Mouse (Mus musculus) midbrain, embryonic 11.5 days (tissue): ENCODE results near the gene Trim23. TPM values are rescaled to one million over a fixed set of nuclear protein-coding genes. Genes with fewer than 3 reads are reported as not detected.
A peak's percentile ranks its signal among the peaks of the same experiment; 100 is the strongest.
"Not testable (repeated sequence)": the region's sequence is repeated elsewhere in the genome, so short reads cannot be mapped to it uniquely, and the experiment has no call there.

Source experiments
- ATAC-seq: fragments of 200-750 bp; cut with Nextera tagmentation; 2 replicates; pipeline ENCODE4 v1.8.0; 2017; ENCODE audit warnings: moderate TSS enrichment, moderate library complexity; ENCODE audit not compliant: low FRiP score
- DNase-seq: peaks from one replicate; pipeline ENCODE4 v3.0.0; 2015; ENCODE audit warnings: low spot score; ENCODE audit errors: missing footprints
- H3K27ac ChIP-seq: fragments of 300-500 bp; sonication (generic); 2 replicates; pipeline ENCODE4 v1.5.1; 2014; ENCODE audit warnings: low read depth, low read length
- H3K27me3 ChIP-seq: fragments of 300-500 bp; sonication (generic); 2 replicates; pipeline ENCODE4 v1.6.1; 2014; ENCODE audit warnings: mild to moderate bottlenecking, low read length, moderate library complexity, mixed read lengths; ENCODE audit not compliant: control insufficient read depth, insufficient read depth
- H3K36me3 ChIP-seq: fragments of 300-500 bp; sonication (generic); 2 replicates; pipeline ENCODE4 v1.6.1; 2014; ENCODE audit warnings: mild to moderate bottlenecking, low read length, moderate library complexity, mixed read lengths; ENCODE audit not compliant: control insufficient read depth, insufficient read depth
- H3K4me1 ChIP-seq: fragments of 300-500 bp; sonication (generic); 2 replicates; pipeline ENCODE4 v1.6.1; 2014; ENCODE audit warnings: low read length; ENCODE audit not compliant: control insufficient read depth, insufficient read depth
- H3K4me2 ChIP-seq: fragments of 300-500 bp; sonication (generic); 2 replicates; pipeline ENCODE4 v1.6.1; 2014; ENCODE audit warnings: mild to moderate bottlenecking, moderate library complexity
- H3K4me3 ChIP-seq: fragments of 300-500 bp; sonication (generic); 2 replicates; pipeline ENCODE4 v1.5.1; 2014; ENCODE audit warnings: low read depth, low read length
- H3K9ac ChIP-seq: fragments of 300-500 bp; sonication (generic); 2 replicates; pipeline ENCODE4 v1.6.1; 2014; ENCODE audit warnings: low read length
- H3K9me3 ChIP-seq: fragments of 300-500 bp; sonication (generic); 2 replicates; pipeline ENCODE4 v1.6.1; 2016; ENCODE audit warnings: low read length; ENCODE audit not compliant: control insufficient read depth
- WGBS: fragments of 180-500 bp; shearing (Covaris S2); extraction: QIAGEN DNeasy Blood & Tissue Kit; methylation state at CpG from one replicate; pipeline ENCODE4 v1.1.7; 2014; 5-methylcytosine and 5-hydroxymethylcytosine counted together
- polyA plus RNA-seq: library from polyadenylated mRNA; unstranded; fragments of >200 nt; fragmentation: Nextera tagmentation; extraction: Ambion mirVana; gene quantifications from 2 replicates; pipeline ENCODE4 v1.2.1, GENCODE M21; 2014

Trim23 gene
- polyA plus RNA-seq, 1 experiment from 2014 or later = 26.5 TPM

- Histone ChIP-seq H3K4me3 (no peak overlapping the region), H3K27me3 (no peaks in the 10 kb centered on the region), H3K27ac (no peak overlapping the region), H3K36me3 (peaks cover 7% of the 10 kb centered on the region; the same call in 1 of the 2 replicates), H3K4me1 (no peaks in the 10 kb centered on the region; the same call in 1 of the 2 replicates), H3K9me3 (no peaks in the 10 kb centered on the region), H3K4me2 (no peak overlapping the region), H3K9ac (no peak overlapping the region)
- DNase-seq (no peak), ATAC-seq (no peak)
- WGBS = 95% methylated on average over 5 of the region's 5 CpGs
Measured at GRCm38 (mm10) chr13:104171711-104172110, 6.9 kb upstream of the Trim23 start.

DNA sequence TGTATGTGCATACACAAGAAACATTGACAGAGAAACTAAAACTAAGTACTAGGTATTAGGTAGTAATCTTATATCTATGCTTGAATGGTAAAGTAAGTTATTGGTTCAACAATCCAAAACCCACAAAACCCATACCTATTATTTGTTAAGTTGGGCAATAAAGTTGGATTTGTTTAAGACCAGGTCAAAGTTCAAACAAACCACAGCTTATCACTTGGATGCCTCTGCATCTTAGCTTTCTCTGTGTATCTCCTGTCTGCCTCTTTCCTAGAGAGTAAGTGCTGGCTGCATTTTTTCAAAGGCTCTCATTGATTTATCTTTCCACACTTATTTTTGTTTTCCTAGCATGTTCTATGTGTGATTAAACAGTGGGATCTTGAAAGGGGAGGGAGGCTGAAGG is 6.1 kb upstream of the Trim23 start:
- peaks cover 7% of the 10 kb centered on the region; the same call in 1 of the 2 replicates for H3K36me3 ChIP-seq
- no peak overlapping the region for H3K4me2 ChIP-seq
- H3K27me3 ChIP-seq = no peaks in the 10 kb centered on the region
- H3K9ac ChIP-seq = no peak overlapping the region
- no peak overlapping the region for H3K4me3 ChIP-seq
- H3K27ac ChIP-seq = no peak overlapping the region
- peaks cover 5% of the 10 kb centered on the region for H3K4me1 ChIP-seq
- no peak for ATAC-seq
- no peak for DNase-seq
- no peaks in the 10 kb centered on the region for H3K9me3 ChIP-seq

- 75% methylated on average over 3 of the region's 3 CpGs for WGBS
- Histone ChIP-seq H3K9ac (peak overlapping the region; percentile 34; the same call in 1 of the 2 replicates), H3K27me3 (no peaks in the 10 kb centered on the region), H3K4me2 (peak overlapping the region; percentile 76), H3K4me1 (peaks cover 10% of the 10 kb centered on the region), H3K9me3 (no peaks in the 10 kb centered on the region), H3K36me3 (no peaks in the 10 kb centered on the region), H3K4me3 (peak overlapping the region; percentile 26), H3K27ac (no peak overlapping the region)
- ATAC-seq (no peak), DNase-seq (no peak)
Measured at GRCm38 (mm10) chr13:104176874-104177273, 1.7 kb upstream of the Trim23 start.

GRCm38 (mm10) chr13:104177796-104178649 is 574 bp upstream of the Trim23 start, which contains the start of gene Trappc13:
TSS of gene Trappc13 (minus strand) at chr13:104178469.
- H3K36me3 ChIP-seq = no peaks in the 10 kb centered on the region
- H3K27me3 ChIP-seq = no peaks in the 10 kb centered on the region
- under 1% methylated on average over 32 of the region's 32 CpGs for WGBS
- H3K4me2 ChIP-seq = peak within 1 kb of the TSS; percentile 76
- DNase-seq = peak; percentile 99
- H3K4me3 ChIP-seq = peak within 1 kb of the TSS; percentile 68
- peak; percentile 92 for ATAC-seq
- H3K27ac ChIP-seq = peak within 1 kb of the TSS; percentile 42; the same call in 1 of the 2 replicates
- peak within 1 kb of the TSS; percentile 83 for H3K9ac ChIP-seq
- no peaks in the 10 kb centered on the region for H3K9me3 ChIP-seq
- H3K4me1 ChIP-seq = peaks cover 10% of the 10 kb centered on the region

DNA sequence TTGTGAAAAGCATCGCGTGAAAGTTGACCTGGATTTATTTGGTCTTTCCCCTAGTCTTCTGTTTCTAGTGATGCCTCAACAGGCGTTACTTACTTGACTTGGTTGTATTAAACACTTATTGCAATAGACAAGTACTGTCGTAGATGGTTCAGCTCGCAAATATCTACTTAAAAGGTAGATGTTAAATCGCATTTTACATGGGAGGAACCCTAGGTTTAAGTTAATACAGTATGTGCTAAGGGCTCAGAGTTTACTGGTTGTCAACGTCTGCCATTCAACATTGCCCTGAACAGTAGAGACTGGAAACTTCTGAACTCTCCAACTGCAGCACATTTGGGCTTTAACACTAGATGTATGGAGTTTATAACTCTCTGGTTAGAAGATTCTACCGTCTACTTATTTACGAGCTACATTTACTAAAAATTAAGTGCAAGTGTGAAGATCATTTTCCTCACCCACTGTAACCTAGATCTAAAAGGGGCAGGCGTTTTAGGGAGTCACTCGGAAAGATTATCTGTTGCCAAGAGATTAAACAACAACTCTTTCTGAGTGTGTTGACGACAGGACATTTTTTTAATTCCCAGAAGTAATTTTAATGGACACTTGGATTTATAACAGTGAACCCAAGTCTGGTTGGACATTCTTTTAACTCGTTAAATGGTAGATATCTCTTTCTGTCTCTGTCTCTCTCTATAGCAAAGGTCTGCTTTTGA is 735 bp downstream of the Trim23 start:
- Histone ChIP-seq H3K36me3 (no peaks in the 10 kb centered on the region), H3K9ac (peak overlapping the region; percentile 83), H3K27me3 (no peaks in the 10 kb centered on the region), H3K27ac (no peak overlapping the region; the same call in 1 of the 2 replicates), H3K4me1 (peaks cover 10% of the 10 kb centered on the region), H3K4me2 (peak overlapping the region; percentile 67), H3K9me3 (no peaks in the 10 kb centered on the region), H3K4me3 (peak overlapping the region; percentile 68)
- ATAC-seq (no peak), DNase-seq (peak; percentile 87)
- WGBS = 23% methylated on average over 13 of the region's 13 CpGs

GRCm38 (mm10) chr13:104187357-104187756 is 8.8 kb downstream of the Trim23 start:
- no peak for ATAC-seq
- no peak overlapping the region for H3K9ac ChIP-seq
- H3K27ac ChIP-seq = no peak overlapping the region
- H3K4me2 ChIP-seq = no peak overlapping the region
- 91% methylated on average over 4 of the region's 4 CpGs for WGBS
- no peaks in the 10 kb centered on the region for H3K9me3 ChIP-seq
- H3K4me1 ChIP-seq = no peaks in the 10 kb centered on the region
- no peak overlapping the region for H3K4me3 ChIP-seq
- peaks cover 4% of the 10 kb centered on the region; the same call in 1 of the 2 replicates for H3K36me3 ChIP-seq
- DNase-seq = no peak
- H3K27me3 ChIP-seq = no peaks in the 10 kb centered on the region

DNA sequence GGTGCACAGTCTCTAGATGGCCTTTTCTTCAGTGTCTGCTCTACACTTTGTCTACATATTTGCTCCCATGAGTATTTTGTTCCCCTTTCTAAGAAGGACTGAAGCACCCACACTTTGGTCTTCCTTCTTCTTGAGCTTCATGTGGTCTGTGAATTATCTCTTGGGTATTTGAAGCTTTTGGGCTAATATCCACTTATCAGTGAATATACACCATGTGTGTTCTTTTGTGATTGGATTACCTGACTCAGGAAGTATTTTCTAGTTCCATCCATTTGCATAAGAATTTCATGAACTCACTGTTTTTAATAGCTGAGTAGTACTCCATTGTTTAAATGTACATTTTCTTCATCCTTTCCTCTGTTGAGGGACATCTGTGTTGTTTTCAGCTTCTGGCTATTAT is 17.3 kb downstream of the Trim23 start:
- not testable (repeated sequence) for ATAC-seq

GRCm38 (mm10) chr13:104204313-104204712 is 25.7 kb downstream of the Trim23 start:
- Histone ChIP-seq H3K36me3 (no peaks in the 10 kb centered on the region), H3K27me3 (no peaks in the 10 kb centered on the region), H3K9ac (no peak overlapping the region), H3K9me3 (no peaks in the 10 kb centered on the region), H3K4me3 (no peak overlapping the region), H3K27ac (no peak overlapping the region), H3K4me2 (no peak overlapping the region), H3K4me1 (no peaks in the 10 kb centered on the region)
- WGBS = 48% methylated on average over 1 of the region's 1 CpGs
- ATAC-seq = no peak
- DNase-seq = no peak

More for the DNA sequence above, 17.3 kb downstream of the Trim23 start:
- H3K9me3 ChIP-seq, H3K27ac ChIP-seq, H3K4me3 ChIP-seq, H3K27me3 ChIP-seq, H3K4me2 ChIP-seq, H3K36me3 ChIP-seq, H3K4me1 ChIP-seq, H3K9ac ChIP-seq, DNase-seq: not testable (repeated sequence)

DNA sequence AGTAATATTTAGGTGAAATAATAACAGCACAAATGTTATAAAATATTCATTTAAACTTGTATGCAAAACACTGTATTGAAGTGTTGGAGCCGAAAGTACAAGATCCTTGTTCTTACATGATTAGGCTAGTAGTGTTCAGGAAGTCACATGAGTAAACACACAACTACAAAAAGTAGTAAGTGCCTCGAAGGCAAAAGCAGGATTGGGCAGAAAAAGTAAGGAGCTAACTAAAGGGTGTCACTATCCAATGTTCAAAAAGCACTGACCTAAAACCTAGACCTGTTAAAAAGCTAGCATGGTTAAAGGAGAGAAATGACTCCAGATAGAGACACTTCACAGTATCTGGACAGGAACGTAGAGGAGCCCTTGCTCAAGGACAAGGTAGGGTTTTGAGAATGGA is 48.9 kb downstream of the Trim23 start:
- ATAC-seq = no peak

More for the DNA sequence above, 48.9 kb downstream of the Trim23 start:
- Histone ChIP-seq H3K36me3 (no peaks in the 10 kb centered on the region), H3K4me1 (peaks cover 5% of the 10 kb centered on the region), H3K27ac (no peak overlapping the region), H3K9me3 (no peaks in the 10 kb centered on the region), H3K4me2 (peak overlapping the region; percentile 55), H3K27me3 (no peaks in the 10 kb centered on the region), H3K4me3 (peak overlapping the region; percentile 63), H3K9ac (peak overlapping the region; percentile 86)
- no peak for DNase-seq
- 75% methylated on average over 3 of the region's 3 CpGs for WGBS
